Comparison of ENCODE assay signal across 20 mouse cellular contexts in genomic region chr7:101084816-101085456, GRCm38 (mm10).
"Had no signal": no experiment of that assay in that cellular context is flagged by ENCODE, and none has a peak within 500 bp of the region (broad histone marks: within the 10 kb centered on the region; RNA-seq: fewer than 3 reads in every experiment).

No protein-coding gene starts in this region.

- H3K27ac ChIP-seq: layer of hippocampus, adult 2 months; limb, embryonic 10.5 days; limb, embryonic 13.5 days; liver, embryonic 14.5 days; macrophage; midbrain, embryonic 12.5 days; midbrain, embryonic 15.5 days; neural tube, embryonic 12.5 days; neural tube, embryonic 15.5 days had no signal

- DNase-seq: kidney, adult 11 months; kidney, adult 9 months; layer of hippocampus, adult 9-11 months; lung, embryonic 14.5 days; right cerebral cortex, adult 18-20 months; right cerebral cortex, postnatal 14 days; right cerebral cortex, postnatal 4 days; spleen, adult 18-20 months; thymus, adult 2 months; thymus, postnatal 14 days had no signal

- H3K36me3 ChIP-seq: limb, embryonic 10.5 days; limb, embryonic 13.5 days; midbrain, embryonic 12.5 days; midbrain, embryonic 15.5 days; neural tube, embryonic 12.5 days; neural tube, embryonic 15.5 days had no signal

- ATAC-seq: lung, postnatal 0 days; midbrain, embryonic 15.5 days had no signal

- H3K4me1 ChIP-seq: limb, embryonic 13.5 days; midbrain, embryonic 12.5 days; midbrain, embryonic 15.5 days; neural tube, embryonic 12.5 days; neural tube, embryonic 15.5 days had no signal

- H3K9me3 ChIP-seq: limb, embryonic 10.5 days; limb, embryonic 13.5 days; midbrain, embryonic 12.5 days; midbrain, embryonic 15.5 days; neural tube, embryonic 12.5 days; neural tube, embryonic 15.5 days had no signal

- H3K4me3 ChIP-seq: layer of hippocampus, adult 2 months; limb, embryonic 10.5 days; limb, embryonic 13.5 days; midbrain, embryonic 12.5 days; midbrain, embryonic 15.5 days; neural tube, embryonic 12.5 days; neural tube, embryonic 15.5 days had no signal

- H3K4me2 ChIP-seq: limb, embryonic 13.5 days; lung, embryonic 14.5 days; midbrain, embryonic 12.5 days; midbrain, embryonic 15.5 days; neural tube, embryonic 12.5 days; neural tube, embryonic 15.5 days had no signal

- H3K27me3 ChIP-seq: limb, embryonic 13.5 days; midbrain, embryonic 12.5 days; midbrain, embryonic 15.5 days; neural tube, embryonic 12.5 days; neural tube, embryonic 15.5 days had no signal

- H3K9ac ChIP-seq: limb, embryonic 13.5 days; liver, embryonic 14.5 days; lung, embryonic 14.5 days; midbrain, embryonic 12.5 days; midbrain, embryonic 15.5 days; neural tube, embryonic 12.5 days; neural tube, embryonic 15.5 days had no signal
